Mouse (Mus musculus): ENCODE results near the gene 4933411K16Rik. TPM values are rescaled to one million over a fixed set of nuclear protein-coding genes. Genes with fewer than 3 reads are reported as not detected.
"Not testable (repeated sequence)": the region's sequence is repeated elsewhere in the genome, so short reads cannot be mapped to it uniquely, and the experiment has no call there.

4933411K16Rik gene
- polyA plus RNA-seq, 1 experiment from 2014 or later: 0.27 TPM

- no peaks in the 10 kb centered on the region for H3K79me2 ChIP-seq (ENCODE audit: inconsistent target)
- 98% methylated on average over 12 of the region's 12 CpGs for WGBS (ENCODE audit: missing documents)
- peak overlapping the region; percentile 86 for H3K27ac ChIP-seq
- H3K36me3 ChIP-seq (ENCODE audit: inconsistent target): no peaks in the 10 kb centered on the region
- no peak overlapping the region for H3K4me3 ChIP-seq (ENCODE audit: inconsistent target)
These were observed 27.0 kb downstream of the 4933411K16Rik start for GRCm38 (mm10) chr19:42079006-42079405.

GRCm38 (mm10) chr19:42079950-42080349 is 27.9 kb downstream of the 4933411K16Rik start:
- Histone ChIP-seq H3K79me2 (ENCODE audit: inconsistent target) (no peaks in the 10 kb centered on the region), H3K27ac (peak overlapping the region; percentile 86), H3K4me3 (ENCODE audit: inconsistent target) (no peak overlapping the region), H3K36me3 (ENCODE audit: inconsistent target) (no peaks in the 10 kb centered on the region)
- WGBS (ENCODE audit: missing documents): 50% methylated on average over 5 of the region's 5 CpGs

DNA sequence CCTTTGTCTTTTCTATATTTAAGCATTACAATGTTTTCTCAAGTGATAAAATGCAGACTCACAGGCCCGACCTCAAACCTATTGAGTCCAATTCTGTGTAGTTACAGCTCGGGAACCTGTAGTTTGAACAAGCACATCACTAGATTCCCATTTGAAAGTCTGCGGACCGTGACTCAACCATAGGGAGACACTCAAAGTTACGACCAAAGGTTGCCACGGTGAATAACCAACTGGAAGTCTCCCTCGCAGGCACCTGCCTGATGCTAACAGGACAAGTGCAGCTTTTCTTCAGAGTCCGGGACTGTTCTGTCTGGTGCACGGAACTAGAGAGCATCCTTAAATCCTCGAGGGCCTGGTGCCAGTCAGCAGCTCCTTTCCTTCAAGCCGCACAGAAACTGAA is 28.4 kb downstream of the 4933411K16Rik start:
- Histone ChIP-seq H3K79me2 (ENCODE audit: inconsistent target) (no peaks in the 10 kb centered on the region), H3K27ac (peak overlapping the region; percentile 86), H3K36me3 (ENCODE audit: inconsistent target) (no peaks in the 10 kb centered on the region), H3K4me3 (ENCODE audit: inconsistent target) (no peak overlapping the region)
- WGBS (ENCODE audit: missing documents): 89% methylated on average over 11 of the region's 11 CpGs

DNA sequence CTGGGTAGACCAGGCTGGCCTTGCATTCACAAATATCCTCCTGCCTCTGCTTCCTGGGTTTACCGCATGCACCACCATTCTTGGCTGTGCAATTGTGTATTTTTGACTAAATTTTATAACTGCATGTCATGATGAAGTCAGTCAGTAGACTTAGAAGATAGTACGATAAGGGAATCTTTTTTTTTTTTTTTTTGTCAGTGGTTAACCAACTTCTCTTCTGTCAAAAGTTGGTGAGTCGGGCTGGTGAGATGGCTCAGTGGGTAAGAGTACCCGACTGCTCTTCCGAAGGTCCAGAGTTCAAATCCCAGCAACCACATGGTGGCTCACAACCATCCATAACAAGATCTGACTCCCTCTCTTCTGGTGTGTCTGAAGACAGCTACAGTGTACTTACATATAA is 29.6 kb downstream of the 4933411K16Rik start:
- 100% methylated on average over 2 of the region's 5 CpGs for WGBS (ENCODE audit: missing documents)
- H3K79me2 ChIP-seq (ENCODE audit: inconsistent target): not testable (repeated sequence)

GRCm38 (mm10) chr19:42085690-42086089 is 33.6 kb downstream of the 4933411K16Rik start:
- 32% methylated on average over 10 of the region's 10 CpGs for WGBS (ENCODE audit: missing documents)
- peak overlapping the region; percentile 29 for H3K4me3 ChIP-seq (ENCODE audit: inconsistent target)
- H3K36me3 ChIP-seq (ENCODE audit: inconsistent target): no peaks in the 10 kb centered on the region
- no peak overlapping the region for H3K27ac ChIP-seq
- no peaks in the 10 kb centered on the region for H3K79me2 ChIP-seq (ENCODE audit: inconsistent target)

More for the DNA sequence above, 29.6 kb downstream of the 4933411K16Rik start:
- peak overlapping the region; percentile 86; the same call in 1 of the 2 replicates for H3K27ac ChIP-seq
- H3K36me3 ChIP-seq (ENCODE audit: inconsistent target); H3K4me3 ChIP-seq (ENCODE audit: inconsistent target): not testable (repeated sequence)

DNA sequence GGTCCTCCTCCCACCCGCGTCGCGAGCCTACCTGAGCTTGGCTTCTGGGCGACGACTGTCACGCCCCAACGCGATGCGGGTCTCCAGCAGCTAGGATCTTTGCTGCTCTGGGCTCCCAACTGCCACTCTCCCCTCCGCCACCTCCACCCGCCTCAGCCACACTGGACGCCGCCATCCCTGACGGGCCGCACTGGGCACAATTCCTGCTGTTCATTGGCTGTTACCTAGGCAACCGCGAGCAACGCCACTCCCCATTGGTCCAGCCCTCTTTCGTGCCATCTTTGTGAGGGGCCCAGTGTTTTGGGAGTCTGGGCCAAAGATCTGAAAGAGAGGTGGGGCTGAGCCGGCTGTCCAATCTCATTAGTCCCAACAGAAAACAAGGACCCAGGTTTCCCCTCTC is 34.1 kb downstream of the 4933411K16Rik start, which contains the start of gene Morn4:
Gene Morn4 (minus strand): TSS at position 192 of the 400 bp plus-strand sequence.
- WGBS (ENCODE audit: missing documents): 26% methylated on average over 21 of the region's 21 CpGs

GRCm38 (mm10) chr19:42089103-42089747 is 37.2 kb downstream of the 4933411K16Rik start:
- Histone ChIP-seq H3K36me3 (ENCODE audit: inconsistent target) (0 out of 2 replicates have a peak, but pooled peaks cover 7% of the 10 kb centered on the region), H3K4me3 (ENCODE audit: inconsistent target) (peak overlapping the region; percentile 32), H3K27ac (peak overlapping the region; percentile 98), H3K79me2 (ENCODE audit: inconsistent target) (peaks cover 32% of the 10 kb centered on the region)
- 6% methylated on average over 14 of the region's 14 CpGs for WGBS (ENCODE audit: missing documents)

More for the DNA sequence above, 34.1 kb downstream of the 4933411K16Rik start, which contains the start of gene Morn4:
- peaks cover 1% of the 10 kb centered on the region for H3K79me2 ChIP-seq (ENCODE audit: inconsistent target)
- H3K27ac ChIP-seq: no peak within 1 kb of the TSS
- peak within 1 kb of the TSS; percentile 29 for H3K4me3 ChIP-seq (ENCODE audit: inconsistent target)
- H3K36me3 ChIP-seq (ENCODE audit: inconsistent target): no peaks in the 10 kb centered on the region

DNA sequence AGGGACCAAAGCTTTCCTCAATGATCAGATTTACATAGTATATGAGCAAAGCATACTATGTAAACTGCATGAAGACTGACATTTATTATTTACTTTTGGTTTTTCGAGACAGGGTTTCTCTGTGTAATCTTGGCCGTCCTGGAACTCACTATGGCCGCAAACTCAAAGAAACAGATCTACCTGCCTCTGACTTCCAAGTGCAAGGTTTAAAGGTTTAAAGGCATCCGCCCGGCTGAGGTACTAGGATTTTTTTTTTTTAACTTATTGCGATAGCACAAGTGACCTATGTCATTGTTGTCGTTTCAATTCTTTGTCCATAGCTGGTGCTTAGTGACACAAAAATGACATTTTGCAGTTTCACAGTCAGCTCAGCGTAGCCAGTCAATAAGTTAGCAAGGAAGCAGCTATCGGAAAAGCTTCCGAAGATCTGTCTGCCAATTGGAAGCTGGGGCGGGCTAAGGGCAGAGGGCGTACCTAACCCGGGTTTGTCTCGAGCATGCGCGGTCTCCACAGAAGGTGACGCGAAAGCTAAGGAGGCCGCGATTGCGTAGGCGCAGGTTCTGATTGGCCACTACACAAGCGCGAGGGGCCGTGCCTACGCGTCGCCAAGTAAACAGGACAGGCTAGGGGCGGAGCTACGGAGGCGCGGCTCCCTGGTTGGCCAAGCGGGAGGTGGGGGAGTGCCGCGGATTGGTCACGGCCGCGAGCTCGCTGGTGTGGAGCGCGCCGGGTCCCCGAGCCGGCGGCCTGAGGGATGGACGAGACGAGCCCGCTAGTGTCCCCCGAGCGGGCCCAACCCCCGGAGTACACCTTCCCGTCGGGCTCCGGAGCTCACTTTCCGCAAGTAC is 37.9 kb downstream of the 4933411K16Rik start, which contains the start of gene Pi4k2a:
Gene Pi4k2a (plus strand): TSS at position 723 of the 848 bp plus-strand sequence.
- Histone ChIP-seq H3K36me3 (ENCODE audit: inconsistent target) (0 out of 2 replicates have a peak, but pooled peaks cover 7% of the 10 kb centered on the region), H3K27ac (peak within 1 kb of the TSS; percentile 98), H3K79me2 (ENCODE audit: inconsistent target) (peaks cover 39% of the 10 kb centered on the region), H3K4me3 (ENCODE audit: inconsistent target) (peak within 1 kb of the TSS; percentile 62)
- WGBS (ENCODE audit: missing documents): under 1% methylated on average over 55 of the region's 55 CpGs

DNA sequence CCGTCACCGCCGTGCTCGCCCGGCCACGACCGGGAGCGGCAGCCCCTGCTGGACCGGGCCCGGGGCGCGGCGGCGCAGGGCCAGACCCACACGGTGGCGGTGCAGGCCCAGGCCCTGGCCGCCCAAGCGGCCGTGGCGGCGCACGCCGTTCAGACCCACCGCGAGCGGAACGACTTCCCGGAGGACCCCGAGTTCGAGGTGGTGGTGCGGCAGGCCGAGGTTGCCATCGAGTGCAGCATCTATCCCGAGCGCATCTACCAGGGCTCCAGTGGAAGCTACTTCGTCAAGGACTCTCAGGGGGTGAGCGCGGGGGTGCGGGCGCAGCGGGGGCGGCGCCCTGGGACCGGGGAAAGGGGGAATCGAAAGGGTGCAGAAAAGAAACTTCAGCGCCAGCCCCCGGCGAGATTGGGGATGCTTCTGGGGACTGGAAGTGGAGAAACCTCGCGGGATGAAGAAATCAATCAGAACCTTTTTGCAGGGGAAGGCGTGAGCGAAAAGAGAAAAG is 38.6 kb downstream of the 4933411K16Rik start:
- Histone ChIP-seq H3K79me2 (ENCODE audit: inconsistent target) (peaks cover 46% of the 10 kb centered on the region), H3K36me3 (ENCODE audit: inconsistent target) (peaks cover 10% of the 10 kb centered on the region; the same call in 1 of the 2 replicates), H3K27ac (peak overlapping the region; percentile 88), H3K4me3 (ENCODE audit: inconsistent target) (peak overlapping the region; percentile 62)
- WGBS (ENCODE audit: missing documents): under 1% methylated on average over 48 of the region's 52 CpGs

DNA sequence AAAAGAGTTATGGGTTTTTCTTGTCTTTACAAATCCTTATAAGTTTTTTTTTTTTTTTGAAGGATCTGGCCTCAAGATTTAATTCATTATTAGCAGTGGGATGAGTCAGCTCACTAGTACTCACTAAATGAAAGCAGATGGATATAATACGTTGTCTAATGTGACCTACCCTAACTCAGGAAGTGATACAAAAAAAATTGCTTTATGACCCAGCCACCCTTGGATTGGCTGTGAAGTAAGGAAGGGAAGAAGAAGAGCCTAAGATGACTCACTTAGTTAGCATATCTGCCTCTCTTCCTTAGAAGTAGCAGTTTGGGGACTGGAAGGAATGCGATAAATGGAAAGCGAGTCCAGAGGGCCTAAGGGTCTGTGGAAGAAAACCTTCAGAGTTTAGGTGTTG is 47.4 kb downstream of the 4933411K16Rik start:
- WGBS (ENCODE audit: missing documents): 58% methylated on average over 3 of the region's 3 CpGs
- Histone ChIP-seq H3K4me3 (ENCODE audit: inconsistent target) (no peak overlapping the region), H3K79me2 (ENCODE audit: inconsistent target) (peaks cover 100% of the 10 kb centered on the region), H3K36me3 (ENCODE audit: inconsistent target) (peaks cover 51% of the 10 kb centered on the region; the same call in 1 of the 2 replicates), H3K27ac (peak overlapping the region; percentile 47)

Other genes starting within 250 kb of the 4933411K16Rik start
- 0.36 to 3.2 TPM (median 1.3 TPM) in 3 replicates for gene Frat1, start 222.3 kb upstream of the 4933411K16Rik start, polyA plus RNA-seq (2018)
- 0.41 to 4.5 TPM (median 3.0 TPM) in 3 replicates for gene Frat2, start 204.1 kb upstream of the 4933411K16Rik start, polyA plus RNA-seq (2018)
- gene Rrp12, start 156.1 kb upstream of the 4933411K16Rik start, polyA plus RNA-seq (2018): 3.8 to 15.5 TPM (median 6.8 TPM) in 3 replicates
- 316 to 518 TPM (median 374 TPM) in 3 replicates for gene Pgam1, start 140.3 kb upstream of the 4933411K16Rik start, polyA plus RNA-seq (2018)
- gene Exosc1, start 118.8 kb upstream of the 4933411K16Rik start, polyA plus RNA-seq (2018): 15.3 to 37.7 TPM (median 36.0 TPM) in 3 replicates
- 17.4 to 32.6 TPM (median 29.9 TPM) in 3 replicates for gene Zdhhc16, start 118.8 kb upstream of the 4933411K16Rik start, polyA plus RNA-seq (2018)
- 20.9 to 26.5 TPM (median 24.4 TPM) in 3 replicates for gene Mms19, start 71.1 kb upstream of the 4933411K16Rik start, polyA plus RNA-seq (2018)
- 25.8 to 42.9 TPM (median 41.2 TPM) in 3 replicates for gene Ubtd1, start 70.5 kb upstream of the 4933411K16Rik start, polyA plus RNA-seq (2018)
- not detected in 3 replicates for gene Ankrd2, start 16.2 kb upstream of the 4933411K16Rik start, polyA plus RNA-seq (2018)
- gene Hoga1, start 6.6 kb upstream of the 4933411K16Rik start, polyA plus RNA-seq (2018): 1.3 to 2.2 TPM (median 1.9 TPM) in 3 replicates
- gene Morn4, start 34.1 kb downstream of the 4933411K16Rik start, polyA plus RNA-seq (2018): 2.7 to 5.4 TPM (median 5.3 TPM) in 3 replicates
- gene Pi4k2a, start 38.2 kb downstream of the 4933411K16Rik start, polyA plus RNA-seq (2018): 62.5 to 98.7 TPM (median 75.6 TPM) in 3 replicates
- gene Avpi1, start 76.8 kb downstream of the 4933411K16Rik start, polyA plus RNA-seq (2018): 3.0 to 9.5 TPM (median 6.7 TPM) in 3 replicates
- gene Marveld1, start 95.2 kb downstream of the 4933411K16Rik start, polyA plus RNA-seq (2018): 2.9 to 12.9 TPM (median 8.4 TPM) in 3 replicates
- gene Zfyve27, start 111.7 kb downstream of the 4933411K16Rik start, polyA plus RNA-seq (2018): 10.8 to 19.0 TPM (median 16.4 TPM) in 3 replicates
- 0.16 to 0.81 TPM in 2 of 3 replicates, not detected in the other for gene Sfrp5, start 150.0 kb downstream of the 4933411K16Rik start, polyA plus RNA-seq (2018)
- gene Golga7b, start 195.3 kb downstream of the 4933411K16Rik start, polyA plus RNA-seq (2018): not detected in 3 replicates